Comparison of ENCODE assay signal across 8 mouse cellular contexts in the genomic region with DNA sequence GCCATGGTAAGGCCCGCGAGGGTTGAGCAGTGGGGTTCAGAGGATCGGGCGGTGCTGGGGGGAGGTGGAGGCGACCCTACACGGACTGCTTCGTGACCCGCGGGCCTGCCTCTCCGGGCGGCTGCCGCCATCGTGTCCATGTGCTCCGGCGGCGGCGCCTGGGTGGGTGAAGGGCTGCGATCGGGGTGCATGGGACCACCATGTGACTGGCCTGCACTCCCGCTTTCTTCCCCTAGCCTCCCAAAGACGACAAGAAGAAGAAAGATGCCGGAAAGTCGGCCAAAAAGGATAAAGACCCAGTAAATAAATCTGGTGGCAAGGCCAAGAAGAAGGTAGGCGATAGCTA. TPM values are rescaled to one million over a fixed set of nuclear protein-coding genes. Genes with fewer than 3 reads are reported as not detected.
A peak's percentile ranks its signal among the peaks of the same experiment; 100 is the strongest.
DNase-seq lines count a peak whose midpoint lies in the region; ATAC-seq and TF ChIP-seq lines count a peak whose summit lies in the region.

No protein-coding gene starts in this region.

- WGBS in heart, embryonic 12.5 days = under 1% methylated on average over 24 of the region's 24 CpGs
- under 1% methylated on average over 24 of the region's 24 CpGs for WGBS in forebrain, embryonic 14.5 days
- under 1% methylated on average over 24 of the region's 24 CpGs for WGBS in liver, embryonic 16.5 days (ENCODE audit: insufficient replicate concordance)

- DNase-seq in heart, adult 9 months (ENCODE audit: low spot score in 2 of 2) = no peak
- no peak for DNase-seq in forebrain, embryonic 14.5 days (ENCODE audit: low spot score)
- DNase-seq in retina, embryonic 14.5 days (ENCODE audit: low spot score) = no peak
- DNase-seq in left cerebral cortex, adult 18-20 months (ENCODE audit: low spot score in 2 of 2) = no peak
- no peak for DNase-seq in thymus, postnatal 14 days

- peaks cover 69% of the 10 kb centered on the region for H3K36me3 ChIP-seq in heart, embryonic 12.5 days
- H3K36me3 ChIP-seq in E14TG2a.4 (ENCODE audit: insufficient read depth, low read length) = peaks cover 78% of the 10 kb centered on the region
- peaks cover 67% of the 10 kb centered on the region for H3K36me3 ChIP-seq in forebrain, embryonic 14.5 days (ENCODE audit: control insufficient read depth, insufficient read depth, low read length)
- peaks cover 33% of the 10 kb centered on the region for H3K36me3 ChIP-seq in liver, embryonic 16.5 days (ENCODE audit: control insufficient read depth, insufficient read depth)

- H3K9me3 ChIP-seq in heart, embryonic 12.5 days (replicated peaks) = no peaks in the 10 kb centered on the region
- H3K9me3 ChIP-seq in E14TG2a.4 (ENCODE audit: low read length) = no peaks in the 10 kb centered on the region
- H3K9me3 ChIP-seq in forebrain, embryonic 14.5 days (replicated peaks; ENCODE audit: control insufficient read depth, low read length) = no peaks in the 10 kb centered on the region
- no peaks in the 10 kb centered on the region for H3K9me3 ChIP-seq in liver, embryonic 16.5 days (replicated peaks; ENCODE audit: control insufficient read depth, low read length)

- H3K9ac ChIP-seq in heart, embryonic 12.5 days = peak overlapping the region; percentile 98
- H3K9ac ChIP-seq in forebrain, embryonic 14.5 days (ENCODE audit: low read length) = peak overlapping the region; percentile 80
- peak overlapping the region; percentile 55 for H3K9ac ChIP-seq in liver, embryonic 16.5 days (ENCODE audit: low read depth, low read length)

- no peak for TF ChIP-seq CTCF in E14TG2a.4 (conservative IDR thresholded peaks at IDR 0.05; ENCODE audit: low read length)

- no peaks in the 10 kb centered on the region for H3K27me3 ChIP-seq in heart, embryonic 12.5 days (replicated peaks)
- no peaks in the 10 kb centered on the region for H3K27me3 ChIP-seq in E14TG2a.4 (ENCODE audit: insufficient read depth, low read length)
- no peaks in the 10 kb centered on the region for H3K27me3 ChIP-seq in forebrain, embryonic 14.5 days (replicated peaks; ENCODE audit: control insufficient read depth, insufficient read depth, low read length)
- no peaks in the 10 kb centered on the region for H3K27me3 ChIP-seq in liver, embryonic 16.5 days (ENCODE audit: control insufficient read depth, insufficient read depth, low read depth, low read length)

- peak overlapping the region; percentile 78 for H3K4me2 ChIP-seq in heart, embryonic 12.5 days
- peak overlapping the region; percentile 76 for H3K4me2 ChIP-seq in forebrain, embryonic 14.5 days (ENCODE audit: low read length)
- peak overlapping the region; percentile 86 for H3K4me2 ChIP-seq in liver, embryonic 16.5 days (ENCODE audit: low read depth, low read length)

- peak overlapping the region; percentile 99 for H3K4me3 ChIP-seq in heart, embryonic 12.5 days
- H3K4me3 ChIP-seq in E14TG2a.4 (replicated peaks; ENCODE audit: low read length) = peak overlapping the region; percentile 92
- peak overlapping the region; percentile 81 for H3K4me3 ChIP-seq in forebrain, embryonic 14.5 days (ENCODE audit: low read depth, low read length)
- H3K4me3 ChIP-seq in liver, embryonic 16.5 days (ENCODE audit: low read depth, low read length) = peak overlapping the region; percentile 95

- ATAC-seq in heart, embryonic 12.5 days (ENCODE audit: insufficient number of reproducible peaks, low FRiP score) = peak; percentile 60; the same call in 1 of the 2 replicates
- no peak for ATAC-seq in forebrain, embryonic 14.5 days
- ATAC-seq in liver, embryonic 16.5 days (ENCODE audit: low read depth) = no peak

- peaks cover 18% of the 10 kb centered on the region for H3K4me1 ChIP-seq in heart, embryonic 12.5 days (replicated peaks)
- peaks cover 65% of the 10 kb centered on the region for H3K4me1 ChIP-seq in E14TG2a.4 (replicated peaks; ENCODE audit: low read depth, low read length)
- peaks cover 10% of the 10 kb centered on the region for H3K4me1 ChIP-seq in forebrain, embryonic 14.5 days (ENCODE audit: control insufficient read depth, insufficient read depth, low read length)
- peaks cover 36% of the 10 kb centered on the region for H3K4me1 ChIP-seq in liver, embryonic 16.5 days (ENCODE audit: control insufficient read depth, low read depth, low read length)

- H3K27ac ChIP-seq in heart, embryonic 12.5 days (ENCODE audit: poor library complexity, severe bottlenecking) = peak overlapping the region; percentile 85
- H3K27ac ChIP-seq in forebrain, embryonic 14.5 days (ENCODE audit: low read depth, low read length) = peak overlapping the region; percentile 63; the same call in 1 of the 2 replicates
- H3K27ac ChIP-seq in liver, embryonic 16.5 days (ENCODE audit: low read length) = peak overlapping the region; percentile 92

RNA-seq across cellular contexts. Expression of gene Trappc4, which starts 0.3 kb away (rescaled TPM):
- 82.6 and 85.2 TPM in 2 replicates for polyA plus RNA-seq in heart, embryonic 12.5 days (2016; fragmentation: Nextera tagmentation; extraction: Ambion mirVana)
- polyA plus RNA-seq in forebrain, embryonic 14.5 days (2014; fragmentation: Nextera tagmentation; extraction: Ambion mirVana) = 327 and 347 TPM in 2 replicates
- 42.8 and 46.3 TPM in 2 replicates for polyA plus RNA-seq in liver, embryonic 16.5 days (2015; fragmentation: Nextera tagmentation; extraction: Ambion mirVana)
- 10 to 100 TPM; 70.6 to 71.0 TPM for total RNA-seq in left cerebral cortex, adult 18-20 months (2021)

RNA-seq across cellular contexts. Expression of gene Rps25, which starts 0.8 kb away (rescaled TPM):
- polyA plus RNA-seq in heart, embryonic 12.5 days (2016; fragmentation: Nextera tagmentation; extraction: Ambion mirVana) = 1,234 and 1,239 TPM in 2 replicates
- polyA plus RNA-seq in forebrain, embryonic 14.5 days (2014; fragmentation: Nextera tagmentation; extraction: Ambion mirVana) = 1,391 and 1,749 TPM in 2 replicates
- 791 and 928 TPM in 2 replicates for polyA plus RNA-seq in liver, embryonic 16.5 days (2015; fragmentation: Nextera tagmentation; extraction: Ambion mirVana)
- 100 to 1,000 TPM; 755 to 756 TPM for total RNA-seq in left cerebral cortex, adult 18-20 months (2021)

RNA-seq across cellular contexts. Expression of gene Ccdc84, which starts 10.6 kb away (rescaled TPM):
- polyA plus RNA-seq in heart, embryonic 12.5 days (2016; fragmentation: Nextera tagmentation; extraction: Ambion mirVana) = 19.1 and 21.6 TPM in 2 replicates
- polyA plus RNA-seq in forebrain, embryonic 14.5 days (2014; fragmentation: Nextera tagmentation; extraction: Ambion mirVana) = 21.6 and 25.2 TPM in 2 replicates
- polyA plus RNA-seq in liver, embryonic 16.5 days (2015; fragmentation: Nextera tagmentation; extraction: Ambion mirVana) = 12.2 and 16.3 TPM in 2 replicates
- 10 to 100 TPM; 18.9 to 19.0 TPM for total RNA-seq in left cerebral cortex, adult 18-20 months (2021)

RNA-seq across cellular contexts. Expression of gene Slc37a4, which starts 11.1 kb away (rescaled TPM):
- polyA plus RNA-seq in heart, embryonic 12.5 days (2016; fragmentation: Nextera tagmentation; extraction: Ambion mirVana) = 28.1 and 33.0 TPM in 2 replicates
- polyA plus RNA-seq in forebrain, embryonic 14.5 days (2014; fragmentation: Nextera tagmentation; extraction: Ambion mirVana) = 39.5 and 42.0 TPM in 2 replicates
- polyA plus RNA-seq in liver, embryonic 16.5 days (2015; fragmentation: Nextera tagmentation; extraction: Ambion mirVana) = 65.1 and 81.4 TPM in 2 replicates
- total RNA-seq in left cerebral cortex, adult 18-20 months (2021) = 10 to 100 TPM; 24.5 to 31.8 TPM

RNA-seq across cellular contexts. Expression of gene Hyou1, which starts 28.4 kb away (rescaled TPM):
- 21.5 and 23.6 TPM in 2 replicates for polyA plus RNA-seq in heart, embryonic 12.5 days (2016; fragmentation: Nextera tagmentation; extraction: Ambion mirVana)
- 17.8 and 27.2 TPM in 2 replicates for polyA plus RNA-seq in forebrain, embryonic 14.5 days (2014; fragmentation: Nextera tagmentation; extraction: Ambion mirVana)
- 14.3 and 14.5 TPM in 2 replicates for polyA plus RNA-seq in liver, embryonic 16.5 days (2015; fragmentation: Nextera tagmentation; extraction: Ambion mirVana)
- 100 to 1,000 TPM; 137 to 138 TPM for total RNA-seq in left cerebral cortex, adult 18-20 months (2021)
